Mouse (Mus musculus) heart, postnatal 4 days (tissue): ENCODE measurements at regions not wholly inside any gene's neighbourhood (a gene's known extent, or its start where the extent isn't known, plus 50 kb on each side); places are given as distances from the start of the nearest gene placed in this dataset.
A peak's percentile ranks its signal among the peaks of the same experiment; 100 is the strongest.

Source experiments
- DNase-seq: peaks from one replicate; pipeline ENCODE4 v3.0.0; 2021

- DNase-seq: no peak
Measured at GRCm38 (mm10) chr8:23314275-23315123, 903.3 kb downstream of the Mrps31 start.

- DNase-seq: peak; percentile 60
Measured at GRCm38 (mm10) chr8:23319556-23319955, 908.4 kb downstream of the Mrps31 start.

GRCm38 (mm10) chr8:23321166-23321565, 910.0 kb downstream of the Mrps31 start:
- no peak for DNase-seq

GRCm38 (mm10) chr8:23327283-23327682, 916.1 kb downstream of the Mrps31 start:
- DNase-seq: no peak

- DNase-seq: peak; percentile 62
Measured at GRCm38 (mm10) chr8:23344161-23344560, 933.0 kb downstream of the Mrps31 start.

- DNase-seq: no peak
Measured at GRCm38 (mm10) chr8:23351367-23351930, 940.3 kb downstream of the Mrps31 start.

- no peak for DNase-seq
Measured at GRCm38 (mm10) chr8:23352259-23353106, 941.3 kb downstream of the Mrps31 start.

GRCm38 (mm10) chr8:23360061-23360622, 949.0 kb downstream of the Mrps31 start:
- DNase-seq: no peak

GRCm38 (mm10) chr8:23360850-23361274, 949.7 kb downstream of the Mrps31 start:
- DNase-seq: no peak
